In the genomic region with DNA sequence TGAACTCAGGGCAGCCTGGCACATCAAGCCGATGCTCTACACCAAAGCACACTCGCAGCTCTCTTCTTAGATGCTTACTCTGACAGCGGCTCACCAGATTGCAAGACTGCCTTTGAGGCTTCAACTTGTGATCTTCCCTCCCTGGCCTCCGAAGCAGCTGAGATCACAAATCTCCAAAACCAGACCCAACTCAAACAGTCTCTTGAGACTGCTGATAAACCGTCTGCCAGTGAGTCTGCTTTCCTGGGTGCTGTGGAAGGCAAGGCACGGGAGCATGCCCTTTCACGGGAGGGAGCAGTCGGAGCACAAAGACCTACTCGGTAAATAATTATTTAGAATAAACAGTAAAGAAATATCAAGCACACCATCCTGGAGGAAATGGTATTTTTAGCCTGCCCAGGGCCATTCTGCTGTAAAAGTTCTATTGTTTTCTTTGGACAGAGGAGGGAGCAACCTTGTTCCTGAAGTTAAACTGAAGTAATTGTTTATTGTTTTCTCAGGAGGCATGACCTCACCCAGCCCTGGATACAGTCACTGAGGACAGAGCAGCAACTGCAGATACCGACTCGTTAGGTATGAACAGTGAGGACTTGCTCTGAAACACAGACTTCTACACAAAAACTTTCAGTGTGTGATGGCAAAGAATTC, we compare ENCODE assay signal across 11 mouse cellular contexts. TPM values are rescaled to one million over a fixed set of nuclear protein-coding genes. Genes with fewer than 3 reads are reported as not detected.
DNase-seq lines count a peak whose midpoint lies in the region; ATAC-seq and TF ChIP-seq lines count a peak whose summit lies in the region.
"Had no signal": no experiment of that assay in that cellular context is flagged by ENCODE, and none has a peak within 500 bp of the region (broad histone marks: within the 10 kb centered on the region; RNA-seq: fewer than 3 reads in every experiment).

No protein-coding gene starts in this region.

- H3K9me3 ChIP-seq in megakaryocyte, embryonic 14.5 days: no peaks in the 10 kb centered on the region
- H3K9me3 ChIP-seq: neural tube, embryonic 12.5 days had no signal

- H3K4me1 ChIP-seq in megakaryocyte, embryonic 14.5 days: peaks cover 88% of the 10 kb centered on the region
- H3K4me1 ChIP-seq in small intestine, adult 2 months (ENCODE audit: control insufficient read depth, insufficient read depth, insufficient read length, low read length): no peaks in the 10 kb centered on the region

- H3K36me3 ChIP-seq in megakaryocyte, embryonic 14.5 days (replicated peaks; ENCODE audit: low read length): peaks cover 95% of the 10 kb centered on the region
- H3K36me3 ChIP-seq in small intestine, adult 2 months (ENCODE audit: control insufficient read depth, insufficient read depth, low read length): peaks cover 12% of the 10 kb centered on the region
- H3K36me3 ChIP-seq: neural tube, embryonic 12.5 days had no signal

- H3K27ac ChIP-seq in small intestine, adult 2 months (ENCODE audit: insufficient read depth, low read depth, low read length): 0 out of 2 replicates have a peak overlapping the region, but pooled peaks have one; percentile 24
- H3K27ac ChIP-seq: neural tube, embryonic 12.5 days had no signal

- TF ChIP-seq CTCF in small intestine, adult 2 months (IDR thresholded peaks at IDR 0.05; ENCODE audit: extremely low read depth, insufficient read length, insufficient replicate concordance, low read depth, low read length): no peak

- H3K27me3 ChIP-seq in megakaryocyte, embryonic 14.5 days (replicated peaks): no peaks in the 10 kb centered on the region
- no peaks in the 10 kb centered on the region for H3K27me3 ChIP-seq in small intestine, adult 2 months (ENCODE audit: control insufficient read depth, insufficient read depth, low read length)
- H3K27me3 ChIP-seq: neural tube, embryonic 12.5 days had no signal

- no peak for TF ChIP-seq POLR2A in small intestine, adult 2 months (IDR thresholded peaks at IDR 0.05; ENCODE audit: low read depth, low read length)

- no peak for ATAC-seq in megakaryocyte, adult 5-6 weeks (ENCODE audit: poor library complexity, severe bottlenecking)

- WGBS in small intestine, adult 2 months: 65% methylated on average over 11 of the region's 11 CpGs

- peak; percentile 95 for DNase-seq in heart, adult 11 months
- DNase-seq in kidney, postnatal 36 days: peak; percentile 14 to 19
- no peak for DNase-seq in adrenal gland, postnatal 25 days
- DNase-seq in thymus, postnatal 25 days: no peak
- DNase-seq in urinary bladder, postnatal 36 days (ENCODE audit: low spot score in 2 of 2): no peak
- DNase-seq: cerebellum, adult 11-12 months; gastrocnemius, postnatal 10 days had no signal

- H3K4me3 ChIP-seq in megakaryocyte, embryonic 14.5 days (replicated peaks): peak overlapping the region; percentile 64
- no peak overlapping the region for H3K4me3 ChIP-seq in small intestine, adult 2 months (ENCODE audit: low read depth, low read length)
- H3K4me3 ChIP-seq: neural tube, embryonic 12.5 days had no signal

RNA-seq across cellular contexts. Expression of gene Pik3cb, which starts 41.8 kb away (rescaled TPM):
- polyA plus RNA-seq in megakaryocyte, embryonic 14.5 days (2012; ENCODE audit: insufficient read depth, low replicate concordance): 0.82 and 1.8 TPM in 2 replicates
- total RNA-seq in megakaryocyte, adult 5-6 weeks (2015): 18.9 and 19.9 TPM in 2 replicates
- total RNA-seq in megakaryocyte, adult 5-6 weeks (2017): 8.2 and 10.0 TPM in 2 replicates
- polyA plus RNA-seq in small intestine, adult 2 months (2012; rRNA removed): 0.83 and 2.1 TPM in 2 replicates
- total RNA-seq in adrenal gland, postnatal 25 days (2021): 15.0 and 15.2 TPM in 2 replicates

Comparison
In these comparisons a context has a peak if more than half of its experiments do, and no peak if none do; other contexts are left out.
1. DNase-seq: peak in heart, adult 11 months (single experiment) and kidney, postnatal 36 days (2 of 2); none in adrenal gland, postnatal 25 days (single experiment), thymus, postnatal 25 days (single experiment) and urinary bladder, postnatal 36 days (0 of 2).